Mouse (Mus musculus): ENCODE results near the gene Utf1.

DNA sequence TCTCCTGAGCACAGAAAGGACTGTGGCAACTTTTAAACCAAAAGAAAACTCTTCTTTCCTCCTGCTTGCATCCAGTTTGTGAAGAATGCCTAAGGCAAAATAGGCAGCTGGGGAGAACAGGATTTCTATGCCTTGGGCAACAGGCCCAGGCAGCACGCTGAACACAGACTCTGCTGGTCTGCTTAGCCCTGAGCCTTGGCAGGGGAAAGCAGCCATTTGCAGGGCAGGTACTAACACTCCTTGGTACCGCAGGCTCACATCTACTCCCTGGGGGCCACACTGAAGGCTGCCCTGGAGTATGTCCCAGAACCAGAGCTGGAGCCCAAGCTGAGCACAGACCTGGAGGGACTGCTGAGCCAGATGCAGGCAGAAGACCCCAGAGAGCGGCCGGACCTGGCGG is 35.4 kb upstream of the Utf1 start:
- TF ChIP-seq CTCF (IDR thresholded peaks at IDR 0.05; ENCODE audit: low read depth) (no peak), EP300 (IDR thresholded peaks at IDR 0.05; ENCODE audit: low read depth) (no peak)

Measured in liver, embryonic 14.5 days (tissue).